Mouse (Mus musculus): Measurements from ENCODE around the gene Rps21. TPM values are rescaled to one million over a fixed set of nuclear protein-coding genes. Genes with fewer than 3 reads are reported as not detected.

The Rps21 gene
- total RNA-seq (2023), result 100 to 1,000 TPM; 517 to 537 TPM

DNA sequence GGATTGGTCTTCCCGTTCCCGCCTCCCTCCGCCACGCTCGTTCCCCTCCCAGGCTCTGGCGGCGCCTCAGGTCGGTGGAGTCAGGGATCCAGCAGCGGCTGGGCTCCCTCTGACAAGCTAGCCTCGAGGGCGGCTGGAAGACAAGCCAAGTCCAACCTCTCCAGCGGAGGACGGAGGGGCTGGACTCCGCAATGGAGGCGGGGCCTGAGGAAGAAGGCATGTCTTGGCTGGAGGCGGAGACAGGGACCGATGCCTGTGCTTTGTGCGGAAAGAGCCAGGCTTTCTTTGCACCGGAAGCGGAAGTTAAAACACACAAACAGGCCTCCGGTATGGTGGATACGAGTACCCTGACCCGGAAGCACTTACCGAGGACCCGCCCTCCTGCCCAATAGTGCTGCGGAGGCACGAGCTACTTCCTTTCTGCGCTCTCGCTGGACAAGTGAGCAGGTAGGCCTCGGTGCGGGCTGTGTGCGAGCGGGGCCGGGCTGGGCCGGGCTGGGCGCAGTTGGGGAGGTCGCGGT, at the start of gene Rps21:
TSS of gene Rps21 (plus strand) at position 377 of the 521 bp plus-strand sequence.

DNA sequence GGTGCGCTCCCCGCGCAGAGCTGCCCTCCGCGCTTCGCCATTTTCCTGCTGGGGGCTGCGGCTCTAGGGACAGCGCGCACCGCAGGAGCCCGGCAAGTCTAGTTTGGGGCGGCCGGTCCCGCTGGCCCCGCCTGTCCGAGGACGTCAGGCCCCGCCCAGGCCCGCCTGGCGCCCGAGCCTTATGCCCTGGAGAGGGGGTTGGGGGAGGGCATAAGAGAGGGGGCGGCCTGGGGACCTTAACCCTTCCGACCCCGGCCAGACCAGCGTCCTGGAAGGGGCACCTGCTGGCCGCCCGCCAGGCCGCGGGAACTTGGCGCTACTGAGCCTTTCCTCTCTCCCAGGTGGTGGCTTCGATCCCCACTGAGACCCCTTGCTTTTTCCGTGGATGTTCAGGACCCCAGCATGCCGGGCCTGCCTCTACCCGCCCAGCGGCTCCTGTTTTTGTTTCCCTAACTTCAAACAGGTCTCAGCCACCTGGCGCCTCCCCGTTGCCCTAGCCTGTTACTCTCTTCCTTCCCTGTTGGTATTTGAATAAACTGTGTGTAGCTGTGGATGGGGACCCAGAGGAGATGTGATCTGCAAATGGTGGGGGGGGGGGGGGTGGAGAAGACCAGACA, 31.3 kb upstream of the Rps21 start, which contains the start of gene Lama5:
TSS of gene Lama5 (minus strand) at position 98 of the 617 bp plus-strand sequence.

DNA sequence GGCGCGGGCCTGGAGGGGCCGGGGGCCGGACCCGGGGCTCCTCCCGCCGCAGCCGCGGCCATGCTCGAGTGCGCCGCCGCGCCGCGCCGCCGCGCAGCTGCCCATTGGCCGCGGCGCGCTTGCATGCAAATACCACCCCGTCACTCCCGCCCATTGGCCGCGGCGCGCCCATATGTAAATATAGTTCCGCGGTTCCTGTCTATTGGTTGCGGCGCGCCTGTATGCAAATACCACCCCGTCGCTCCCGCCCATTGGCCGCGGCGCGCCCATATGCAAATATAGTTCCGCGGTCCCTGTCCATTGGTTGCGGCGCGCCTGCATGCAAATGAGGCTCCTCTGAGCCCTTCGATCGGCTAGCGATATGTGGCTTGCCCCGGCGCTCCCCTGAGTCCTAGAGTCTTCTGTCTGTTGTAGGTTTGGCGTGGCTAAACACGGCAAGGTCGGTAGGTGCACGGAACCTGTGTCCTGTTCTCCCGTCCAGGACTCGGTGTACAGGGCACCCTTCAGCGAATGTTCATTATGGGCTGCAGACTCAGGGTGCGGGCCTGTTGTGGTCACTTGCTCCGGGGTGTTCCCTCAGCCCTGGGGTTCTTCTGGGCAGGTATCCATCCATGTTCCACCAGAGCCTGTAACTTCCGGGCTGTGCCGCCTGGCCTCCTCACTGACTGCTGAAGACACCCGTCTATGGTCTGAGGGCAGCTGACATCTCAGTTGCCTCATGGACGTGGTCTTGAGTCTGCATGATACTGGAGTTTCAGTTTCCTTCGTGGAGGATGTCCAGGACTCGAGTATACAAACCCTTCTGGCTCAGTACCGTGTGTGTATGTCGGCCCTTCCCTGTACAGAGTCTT, 16.4 kb downstream of the Rps21 start, which contains the start of gene Cables2:
TSS of gene Cables2 (minus strand) at position 103 of the 851 bp plus-strand sequence.

DNA sequence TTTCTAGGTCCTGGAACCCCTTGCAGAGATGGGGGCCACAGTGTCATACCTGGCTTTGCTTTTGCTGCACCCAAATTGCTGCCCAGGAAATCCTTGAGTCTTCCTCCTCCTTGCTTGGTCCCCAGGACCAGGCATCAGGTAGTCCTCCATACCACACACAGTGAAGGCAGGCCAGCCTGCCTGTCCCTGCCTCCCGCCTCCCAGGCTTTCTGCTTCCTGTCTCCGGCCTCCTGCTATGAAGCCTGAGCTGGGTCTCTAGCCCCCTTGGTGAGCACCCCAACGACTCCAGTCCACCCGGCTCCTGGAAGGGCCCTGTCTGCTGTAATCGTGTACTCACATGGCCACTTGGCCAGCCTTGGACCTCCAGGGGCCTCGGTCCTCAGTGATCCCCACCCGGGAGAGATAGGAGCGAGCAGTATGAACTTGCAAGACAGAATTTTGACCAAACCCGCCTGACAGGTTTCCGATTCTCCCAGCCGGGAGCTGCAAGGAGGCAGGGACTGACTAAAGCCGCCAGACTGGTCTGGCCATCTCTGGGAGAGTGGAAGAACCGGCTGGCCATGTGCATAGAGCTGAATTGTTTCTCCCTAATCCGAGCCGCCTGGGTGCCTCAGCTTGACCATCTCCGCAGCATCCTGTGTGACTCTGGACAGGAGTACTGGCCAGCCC, 32.4 kb downstream of the Rps21 start, which contains the start of gene Rbbp8nl:
TSS of gene Rbbp8nl (minus strand) at position 440 of the 669 bp plus-strand sequence.

Other genes with a start within 250 kb of the Rps21 start
- 10 to 100 TPM; 17.8 to 17.9 TPM for gene Lsm14b, start 232.4 kb upstream of the Rps21 start, total RNA-seq (2023)
- 100 to 1,000 TPM; 143 to 165 TPM for gene Psma7, start 214.9 kb upstream of the Rps21 start, total RNA-seq (2023)
- gene Ss18l1, start 214.9 kb upstream of the Rps21 start, total RNA-seq (2023), result 1 to 10 TPM; 3.9 to 4.2 TPM
- 1 to 10 TPM; 6.6 to 8.4 TPM for gene Mtg2, start 186.8 kb upstream of the Rps21 start, total RNA-seq (2023)
- gene Hrh3, start 152.9 kb upstream of the Rps21 start, total RNA-seq (2023), result not detected
- 10 to 100 TPM; 72.1 to 78.5 TPM for gene Osbpl2, start 138.1 kb upstream of the Rps21 start, total RNA-seq (2023)
- 10 to 100 TPM; 71.8 to 74.1 TPM for gene Adrm1, start 85.9 kb upstream of the Rps21 start, total RNA-seq (2023)
- under 1 TPM; 0.71 TPM for gene Lama5, start 31.5 kb upstream of the Rps21 start, total RNA-seq (2023)
- 10 to 100 TPM; 25.6 to 27.2 TPM for gene Cables2, start 16.1 kb downstream of the Rps21 start, total RNA-seq (2023)
- gene Rbbp8nl, start 32.5 kb downstream of the Rps21 start, total RNA-seq (2023), result not detected
- not detected for gene Gata5, start 77.3 kb downstream of the Rps21 start, total RNA-seq (2023)
- gene Slco4a1, start 198.9 kb downstream of the Rps21 start, total RNA-seq (2023), result 10 to 100 TPM; 18.6 to 20.5 TPM
- not detected for gene Ntsr1, start 242.6 kb downstream of the Rps21 start, total RNA-seq (2023)

Data from neutrophil, adult 59 days (primary cell).